Mouse (Mus musculus) stomach, embryonic 15.5 days (tissue): ENCODE data around the gene Plekhf1. TPM values are rescaled to one million over a fixed set of nuclear protein-coding genes. Genes with fewer than 3 reads are reported as not detected.

Experiments used
- ATAC-seq: fragments of 200-750 bp; cut with Nextera tagmentation; 2 replicates; pipeline ENCODE4 v1.8.0; 2017; ENCODE audit warnings: low read depth, moderate number of reproducible peaks, moderate TSS enrichment; ENCODE audit not compliant: insufficient read depth, low FRiP score
- H3K27ac ChIP-seq: fragments of 300-500 bp; sonication (generic); 2 replicates; pipeline ENCODE4 v1.5.1; 2015; ENCODE audit warnings: mild to moderate bottlenecking, inconsistent platforms
- H3K27me3 ChIP-seq: fragments of 300-500 bp; sonication (generic); replicated peaks from 2 replicates; pipeline ENCODE4 v1.6.1; 2015; ENCODE audit warnings: inconsistent platforms
- H3K36me3 ChIP-seq: fragments of 300-500 bp; sonication (generic); 2 replicates; pipeline ENCODE4 v1.6.1; 2015; ENCODE audit warnings: inconsistent platforms
- H3K4me1 ChIP-seq: fragments of 300-500 bp; sonication (generic); 2 replicates; pipeline ENCODE4 v1.6.1; 2015; ENCODE audit warnings: inconsistent platforms
- H3K4me2 ChIP-seq: fragments of 300-500 bp; sonication (generic); 2 replicates; pipeline ENCODE4 v1.6.1; 2015; ENCODE audit warnings: mild to moderate bottlenecking, inconsistent platforms
- H3K4me3 ChIP-seq: fragments of 300-500 bp; sonication (generic); replicated peaks from 2 replicates; pipeline ENCODE4 v1.5.1; 2015; ENCODE audit warnings: inconsistent platforms
- H3K9ac ChIP-seq: fragments of 300-500 bp; sonication (generic); 2 replicates; pipeline ENCODE4 v1.6.1; 2015; ENCODE audit warnings: inconsistent platforms
- H3K9me3 ChIP-seq: fragments of 300-500 bp; sonication (generic); 2 replicates; pipeline ENCODE4 v1.6.1; 2016; ENCODE audit warnings: inconsistent platforms
- WGBS: fragments of 180-500 bp; shearing (Covaris S2); methylation state at CpG from one replicate; pipeline ENCODE4 v1.1.7; 2015; 5-methylcytosine and 5-hydroxymethylcytosine counted together
- polyA plus RNA-seq: library from polyadenylated mRNA; unstranded; fragments of >200 nt; fragmentation: Nextera tagmentation; extraction: Ambion mirVana; gene quantifications from 2 replicates; pipeline ENCODE4 v1.2.1, GENCODE M21; 2015

Plekhf1 gene
- polyA plus RNA-seq, 1 experiment from 2014 or later: 3.2 TPM

DNA sequence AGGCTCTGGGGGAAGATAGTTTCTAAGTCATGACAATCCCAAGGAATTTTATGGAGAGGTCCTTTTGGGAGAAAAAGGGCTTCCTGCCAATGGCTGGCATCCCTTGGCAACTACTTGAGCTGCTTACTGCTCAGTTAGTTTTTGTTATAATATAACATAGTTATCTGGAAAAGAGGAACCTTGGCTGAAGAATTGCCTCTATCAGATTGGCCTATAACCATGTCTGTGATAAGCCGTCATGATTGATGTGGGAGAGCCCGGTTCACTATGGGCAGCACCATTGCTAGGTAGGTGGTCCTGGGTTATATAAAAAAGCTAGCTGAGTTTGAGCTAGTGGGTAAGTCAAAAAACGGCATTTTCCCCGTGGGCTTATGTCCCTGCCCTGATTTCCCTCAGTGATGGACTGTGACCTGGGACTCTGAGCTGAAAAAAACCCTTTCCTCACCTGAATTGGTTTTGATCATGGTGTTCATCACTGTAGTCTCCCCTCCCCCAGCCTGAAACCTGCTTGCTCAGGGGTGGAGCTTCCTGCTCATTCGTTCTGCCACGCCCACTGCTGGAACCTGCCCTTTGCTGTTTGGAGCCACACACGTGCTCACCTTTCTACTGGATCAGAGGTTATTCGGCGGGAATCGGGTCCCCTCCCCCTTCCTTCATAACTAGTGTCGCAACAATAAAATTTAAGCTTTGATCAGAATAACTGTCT, 8.7 kb upstream of the Plekhf1 start:
- no peak overlapping the region for H3K27ac ChIP-seq
- no peaks in the 10 kb centered on the region for H3K27me3 ChIP-seq
- no peak overlapping the region for H3K9ac ChIP-seq
- no peak for ATAC-seq
- 33% methylated on average over 11 of the region's 11 CpGs for WGBS
- H3K4me3 ChIP-seq: no peak overlapping the region
- H3K4me2 ChIP-seq: no peak overlapping the region
- no peaks in the 10 kb centered on the region for H3K4me1 ChIP-seq
- H3K36me3 ChIP-seq: no peaks in the 10 kb centered on the region
- no peaks in the 10 kb centered on the region for H3K9me3 ChIP-seq

GRCm38 (mm10) chr7:38230285-38230684, 2.5 kb upstream of the Plekhf1 start:
- Histone ChIP-seq H3K4me1 (peaks cover 6% of the 10 kb centered on the region; the same call in 1 of the 2 replicates), H3K9me3 (no peaks in the 10 kb centered on the region), H3K9ac (no peak overlapping the region), H3K4me3 (no peak overlapping the region), H3K4me2 (no peak overlapping the region), H3K27me3 (no peaks in the 10 kb centered on the region), H3K27ac (no peak overlapping the region), H3K36me3 (no peaks in the 10 kb centered on the region)
- WGBS: 23% methylated on average over 8 of the region's 8 CpGs
- no peak for ATAC-seq

GRCm38 (mm10) chr7:38228329-38228728, 513 bp upstream of the Plekhf1 start:
- peak overlapping the region; percentile 73 for H3K4me3 ChIP-seq
- H3K36me3 ChIP-seq: no peaks in the 10 kb centered on the region
- H3K27me3 ChIP-seq: no peaks in the 10 kb centered on the region
- 21% methylated on average over 8 of the region's 8 CpGs for WGBS
- no peak overlapping the region for H3K9ac ChIP-seq
- no peaks in the 10 kb centered on the region for H3K9me3 ChIP-seq
- ATAC-seq: no peak
- peak overlapping the region; percentile 86 for H3K4me2 ChIP-seq
- H3K27ac ChIP-seq: no peak overlapping the region
- peaks cover 6% of the 10 kb centered on the region; the same call in 1 of the 2 replicates for H3K4me1 ChIP-seq

GRCm38 (mm10) chr7:38227181-38227899, 476 bp downstream of the Plekhf1 start:
- Histone ChIP-seq H3K9me3 (no peaks in the 10 kb centered on the region), H3K27ac (peak overlapping the region; percentile 79), H3K36me3 (no peaks in the 10 kb centered on the region), H3K27me3 (no peaks in the 10 kb centered on the region), H3K9ac (peak overlapping the region; percentile 49), H3K4me3 (peak overlapping the region; percentile 73), H3K4me2 (peak overlapping the region; percentile 86), H3K4me1 (peaks cover 6% of the 10 kb centered on the region; the same call in 1 of the 2 replicates)
- under 1% methylated on average over 25 of the region's 25 CpGs for WGBS
- ATAC-seq: peak; percentile 63

- Histone ChIP-seq H3K4me2 (peak overlapping the region; percentile 86; the same call in 1 of the 2 replicates), H3K4me1 (peaks cover 6% of the 10 kb centered on the region; the same call in 1 of the 2 replicates), H3K4me3 (peak overlapping the region; percentile 1; the same call in 1 of the 2 replicates), H3K9ac (no peak overlapping the region), H3K27me3 (no peaks in the 10 kb centered on the region), H3K27ac (no peak overlapping the region), H3K36me3 (no peaks in the 10 kb centered on the region), H3K9me3 (no peaks in the 10 kb centered on the region)
- ATAC-seq: no peak
- WGBS: 76% methylated on average over 2 of the region's 2 CpGs
Measured at GRCm38 (mm10) chr7:38226226-38226625, 1.6 kb downstream of the Plekhf1 start.

DNA sequence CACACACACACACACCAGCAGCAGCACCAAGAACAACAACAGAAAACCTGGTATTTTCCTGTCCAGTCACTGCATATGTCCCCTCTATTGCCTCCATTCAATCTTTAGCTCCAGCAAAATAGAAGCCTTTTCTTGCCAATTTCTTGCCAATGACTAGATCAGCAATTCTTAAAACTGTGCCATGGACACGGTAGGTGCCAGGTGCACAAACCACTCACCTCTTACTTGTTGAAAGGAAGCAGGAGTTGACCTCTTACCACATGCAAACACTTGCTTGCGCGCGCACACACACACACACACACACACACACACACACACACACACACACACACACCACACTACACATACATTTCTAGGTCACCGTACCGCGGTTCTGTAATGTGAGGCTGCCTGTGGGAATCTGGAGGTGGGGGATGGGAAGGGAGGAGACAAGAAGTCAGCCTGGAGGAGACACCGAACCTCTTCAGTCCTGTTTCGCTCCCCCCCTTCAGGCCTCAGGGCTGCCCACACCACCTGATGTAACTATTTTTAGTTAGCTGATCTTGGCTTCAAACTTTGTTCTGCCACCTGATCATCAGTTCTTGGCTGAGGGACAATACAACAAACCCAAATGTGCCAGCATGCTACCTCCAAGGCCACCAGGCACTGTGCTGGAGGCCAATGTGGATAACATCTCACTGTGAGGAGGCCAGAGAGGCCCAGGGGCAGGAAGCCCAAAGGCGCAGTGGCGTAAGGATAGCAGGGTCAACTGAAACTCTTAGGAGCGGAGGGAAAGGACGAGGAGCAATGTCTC, 3.0 kb downstream of the Plekhf1 start:
- Histone ChIP-seq H3K9ac (no peak overlapping the region), H3K36me3 (no peaks in the 10 kb centered on the region; the same call in 1 of the 2 replicates), H3K4me3 (no peak overlapping the region), H3K27me3 (no peaks in the 10 kb centered on the region), H3K27ac (no peak overlapping the region), H3K4me1 (peaks cover 6% of the 10 kb centered on the region; the same call in 1 of the 2 replicates), H3K9me3 (no peaks in the 10 kb centered on the region), H3K4me2 (no peak overlapping the region)
- WGBS: 78% methylated on average over 13 of the region's 13 CpGs
- no peak for ATAC-seq

DNA sequence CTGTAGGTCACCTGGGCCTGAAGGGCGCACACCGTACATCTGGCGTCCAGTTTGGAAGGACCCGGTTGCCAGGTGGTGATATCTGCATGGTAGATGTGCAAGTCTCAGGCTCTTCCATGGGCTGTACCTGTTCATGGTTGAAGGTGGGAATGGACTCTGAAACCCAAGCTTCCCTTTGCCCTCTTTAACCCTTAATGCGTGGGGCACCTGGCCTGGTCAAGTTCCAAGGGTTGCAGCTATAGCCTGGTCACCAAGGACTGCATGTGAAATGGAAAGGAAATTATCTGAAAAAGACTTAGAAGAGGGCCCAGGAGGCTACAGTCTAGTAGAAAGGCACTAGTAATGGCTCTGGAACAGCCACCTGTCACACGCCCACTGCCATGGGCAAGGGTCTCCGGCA, 7.0 kb downstream of the Plekhf1 start:
- Histone ChIP-seq H3K4me3 (no peak overlapping the region), H3K36me3 (no peaks in the 10 kb centered on the region; the same call in 1 of the 2 replicates), H3K9me3 (no peaks in the 10 kb centered on the region), H3K27ac (no peak overlapping the region), H3K4me2 (no peak overlapping the region), H3K4me1 (no peaks in the 10 kb centered on the region), H3K9ac (no peak overlapping the region), H3K27me3 (no peaks in the 10 kb centered on the region)
- ATAC-seq: no peak
- 92% methylated on average over 7 of the region's 7 CpGs for WGBS

DNA sequence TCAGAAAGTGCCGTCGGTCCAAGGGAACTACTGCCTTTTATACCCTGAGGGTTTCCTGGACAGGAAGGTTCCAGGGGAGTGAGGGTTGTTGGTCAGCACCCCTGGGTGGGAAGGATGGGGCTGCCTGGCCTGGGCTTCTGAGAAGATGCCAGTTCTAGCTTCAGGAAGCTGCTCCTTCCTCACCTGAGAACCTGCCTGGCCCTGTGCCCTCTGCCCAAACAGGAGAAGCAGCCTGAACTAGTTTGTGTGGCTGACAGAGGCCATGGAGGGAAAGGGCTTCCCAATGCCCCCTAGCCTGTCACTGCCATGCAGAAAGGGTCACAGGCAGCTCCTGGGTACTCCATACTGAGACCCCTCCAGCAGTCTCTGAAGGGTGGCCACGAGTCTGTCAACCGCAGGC, 8.3 kb downstream of the Plekhf1 start:
- Histone ChIP-seq H3K4me2 (no peak overlapping the region), H3K4me1 (no peaks in the 10 kb centered on the region), H3K9me3 (no peaks in the 10 kb centered on the region), H3K27ac (no peak overlapping the region), H3K4me3 (no peak overlapping the region), H3K9ac (no peak overlapping the region), H3K36me3 (no peaks in the 10 kb centered on the region; the same call in 1 of the 2 replicates), H3K27me3 (no peaks in the 10 kb centered on the region)
- no peak for ATAC-seq
- WGBS: 93% methylated on average over 4 of the region's 4 CpGs

DNA sequence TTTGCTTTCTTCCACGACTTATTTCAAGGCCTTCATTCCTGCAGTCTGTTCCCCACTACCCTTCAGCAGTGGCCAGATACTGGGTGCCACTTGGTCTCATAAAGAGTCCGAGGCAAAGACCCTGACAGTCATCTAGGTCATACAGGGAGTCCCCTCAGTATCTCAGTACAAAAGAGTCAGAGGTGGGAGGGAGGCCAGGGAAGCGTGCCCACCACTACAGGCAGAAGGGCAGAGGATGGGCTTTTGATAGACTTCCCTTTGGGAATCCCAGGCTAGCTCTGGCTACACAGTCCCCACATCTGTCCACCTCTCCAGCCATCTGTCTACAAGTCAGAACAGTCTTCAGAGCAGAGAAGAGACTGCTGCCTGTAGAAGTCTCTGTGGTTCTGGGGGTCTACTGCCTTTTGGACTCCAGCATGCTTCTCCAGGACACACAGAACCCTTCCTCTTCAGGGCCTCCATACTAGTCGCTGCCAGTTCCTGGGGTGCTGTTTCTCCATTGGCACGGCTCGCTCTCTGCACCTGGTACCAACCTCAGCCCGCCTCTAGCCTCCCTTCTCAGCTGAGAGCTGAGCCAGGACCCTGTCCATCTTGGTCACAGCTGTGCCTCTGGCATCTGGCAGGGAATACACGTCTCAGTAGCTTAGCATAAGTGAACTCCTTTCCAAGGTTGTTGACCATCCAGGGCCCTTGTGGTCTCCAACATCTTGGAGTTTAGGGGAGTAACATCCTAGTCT, 9.0 kb downstream of the Plekhf1 start:
- Histone ChIP-seq H3K9ac (no peak overlapping the region), H3K4me2 (no peak overlapping the region), H3K27me3 (no peaks in the 10 kb centered on the region), H3K36me3 (no peaks in the 10 kb centered on the region; the same call in 1 of the 2 replicates), H3K4me1 (no peaks in the 10 kb centered on the region), H3K9me3 (no peaks in the 10 kb centered on the region), H3K4me3 (no peak overlapping the region), H3K27ac (no peak overlapping the region)
- 72% methylated on average over 8 of the region's 8 CpGs for WGBS
- ATAC-seq: no peak

- WGBS: 63% methylated on average over 5 of the region's 5 CpGs
- Histone ChIP-seq H3K4me3 (no peak overlapping the region), H3K27me3 (no peaks in the 10 kb centered on the region), H3K9ac (no peak overlapping the region), H3K4me1 (no peaks in the 10 kb centered on the region), H3K9me3 (no peaks in the 10 kb centered on the region), H3K4me2 (no peak overlapping the region), H3K36me3 (no peaks in the 10 kb centered on the region; the same call in 1 of the 2 replicates), H3K27ac (no peak overlapping the region)
- peak; percentile 21; the same call in 1 of the 2 replicates for ATAC-seq
Measured at GRCm38 (mm10) chr7:38217417-38218171, 10.2 kb downstream of the Plekhf1 start.

GRCm38 (mm10) chr7:38215697-38216096, 12.1 kb downstream of the Plekhf1 start:
- Histone ChIP-seq H3K4me2 (no peak overlapping the region), H3K27ac (no peak overlapping the region), H3K36me3 (no peaks in the 10 kb centered on the region; the same call in 1 of the 2 replicates), H3K4me1 (no peaks in the 10 kb centered on the region), H3K9me3 (no peaks in the 10 kb centered on the region), H3K27me3 (no peaks in the 10 kb centered on the region), H3K9ac (no peak overlapping the region), H3K4me3 (no peak overlapping the region)
- WGBS: 84% methylated on average over 6 of the region's 6 CpGs
- ATAC-seq: no peak
